Mouse (Mus musculus): ENCODE results near the gene Ncf1.

DNA sequence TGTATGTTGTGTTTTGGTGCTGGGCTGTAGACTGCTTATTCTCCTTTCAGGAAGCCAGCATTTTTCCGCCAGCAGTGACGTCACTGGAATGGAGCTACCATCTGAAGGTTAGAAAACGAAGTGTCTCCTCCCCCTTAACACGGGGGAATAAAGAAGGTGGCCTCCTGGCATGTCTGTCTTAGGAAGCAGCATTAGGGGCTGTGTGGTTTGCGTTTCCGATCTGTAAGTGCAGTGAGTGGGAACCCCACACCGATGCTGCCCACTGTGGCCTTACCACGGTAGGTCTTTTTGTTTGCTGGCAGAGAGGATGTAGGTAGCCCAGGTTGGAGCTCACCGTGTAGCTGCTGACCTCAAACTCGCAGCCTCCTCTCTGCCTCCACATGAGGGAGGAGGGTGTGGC lies 22.7 kb downstream of the Ncf1 start:
- TF ChIP-seq CTCF (IDR thresholded peaks at IDR 0.05; ENCODE audit: low read depth) (no peak), EP300 (IDR thresholded peaks at IDR 0.05; ENCODE audit: low read depth) (no peak)

Measured in liver, postnatal 0 days (tissue).